Mouse (Mus musculus): ENCODE data around the gene Nsmce4a.
"Not testable (repeated sequence)": the region's sequence is repeated elsewhere in the genome, so short reads cannot be mapped to it uniquely, and the experiment has no call there.

Nsmce4a gene

GRCm38 (mm10) chr7:130545401-130545800 lies 27.5 kb downstream of the Nsmce4a start:
- H3K27me3 ChIP-seq (ENCODE audit: insufficient read depth, low read length) = no peaks in the 10 kb centered on the region
- H3K9me3 ChIP-seq (ENCODE audit: low read length) = no peaks in the 10 kb centered on the region
- H3K36me3 ChIP-seq (ENCODE audit: insufficient read depth, low read length) = peaks cover 55% of the 10 kb centered on the region
- peaks cover 60% of the 10 kb centered on the region for H3K4me1 ChIP-seq (replicated peaks; ENCODE audit: low read depth, low read length)
- TF ChIP-seq POU5F1 (IDR thresholded peaks at IDR 0.05; ENCODE audit: borderline replicate concordance, low read length) (no peak), NANOG (IDR thresholded peaks at IDR 0.05; ENCODE audit: borderline replicate concordance, low read length) (no peak), CTCF (conservative IDR thresholded peaks at IDR 0.05; ENCODE audit: low read length) (no peak)
- H3K4me3 ChIP-seq (replicated peaks; ENCODE audit: low read length) = peak overlapping the region; percentile 91

DNA sequence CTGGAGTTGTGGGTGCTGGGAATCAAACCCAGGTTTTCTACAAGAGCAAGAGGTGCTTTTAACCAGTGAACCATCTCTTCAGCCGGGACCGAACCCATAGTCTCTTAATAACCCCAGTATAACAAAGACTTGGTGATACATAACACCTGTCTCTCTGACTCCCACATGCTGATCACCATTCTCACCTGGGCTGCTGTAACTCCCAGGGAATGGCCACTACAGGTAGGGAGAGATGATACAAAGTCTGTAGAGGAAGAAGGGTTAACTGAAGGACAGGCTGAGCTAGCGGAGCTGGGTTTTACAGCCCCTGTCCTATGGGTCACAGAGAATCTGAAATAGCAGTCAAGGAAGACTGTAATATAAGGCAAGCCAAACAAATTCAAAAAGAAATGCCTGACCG lies 29.7 kb downstream of the Nsmce4a start:
- TF ChIP-seq CTCF (conservative IDR thresholded peaks at IDR 0.05; ENCODE audit: low read length) = no peak
- TF ChIP-seq POU5F1 (IDR thresholded peaks at IDR 0.05; ENCODE audit: borderline replicate concordance, low read length) = no peak
- TF ChIP-seq NANOG (IDR thresholded peaks at IDR 0.05; ENCODE audit: borderline replicate concordance, low read length) = no peak
- H3K36me3 ChIP-seq (ENCODE audit: insufficient read depth, low read length) = peaks cover 77% of the 10 kb centered on the region

GRCm38 (mm10) chr7:130540176-130540575 lies 32.7 kb downstream of the Nsmce4a start:
- Histone ChIP-seq H3K36me3 (ENCODE audit: insufficient read depth, low read length) (peaks cover 99% of the 10 kb centered on the region), H3K27me3 (ENCODE audit: insufficient read depth, low read length) (no peaks in the 10 kb centered on the region), H3K4me3 (replicated peaks; ENCODE audit: low read length) (no peak overlapping the region), H3K4me1 (replicated peaks; ENCODE audit: low read depth, low read length) (peaks cover 49% of the 10 kb centered on the region), H3K9me3 (ENCODE audit: low read length) (no peaks in the 10 kb centered on the region)
- TF ChIP-seq CTCF (conservative IDR thresholded peaks at IDR 0.05; ENCODE audit: low read length) = no peak
- TF ChIP-seq NANOG (IDR thresholded peaks at IDR 0.05; ENCODE audit: borderline replicate concordance, low read length) = no peak
- TF ChIP-seq POU5F1 (IDR thresholded peaks at IDR 0.05; ENCODE audit: borderline replicate concordance, low read length) = no peak

More for the DNA sequence above, 29.7 kb downstream of the Nsmce4a start:
- Histone ChIP-seq H3K4me3 (replicated peaks; ENCODE audit: low read length) (no peak overlapping the region), H3K9me3 (ENCODE audit: low read length) (no peaks in the 10 kb centered on the region), H3K4me1 (replicated peaks; ENCODE audit: low read depth, low read length) (peaks cover 66% of the 10 kb centered on the region), H3K27me3 (ENCODE audit: insufficient read depth, low read length) (no peaks in the 10 kb centered on the region)

- H3K4me1 ChIP-seq (replicated peaks; ENCODE audit: low read depth, low read length) = peaks cover 37% of the 10 kb centered on the region
- TF ChIP-seq POU5F1 (IDR thresholded peaks at IDR 0.05; ENCODE audit: borderline replicate concordance, low read length) (no peak), CTCF (conservative IDR thresholded peaks at IDR 0.05; ENCODE audit: low read length) (no peak), NANOG (IDR thresholded peaks at IDR 0.05; ENCODE audit: borderline replicate concordance, low read length) (no peak)
- no peak overlapping the region for H3K4me3 ChIP-seq (replicated peaks; ENCODE audit: low read length)
- H3K27me3 ChIP-seq (ENCODE audit: insufficient read depth, low read length) = no peaks in the 10 kb centered on the region
- no peaks in the 10 kb centered on the region for H3K9me3 ChIP-seq (ENCODE audit: low read length)
- peaks cover 95% of the 10 kb centered on the region for H3K36me3 ChIP-seq (ENCODE audit: insufficient read depth, low read length)
These were observed 35.9 kb downstream of the Nsmce4a start for GRCm38 (mm10) chr7:130537068-130537467.

- H3K4me3 ChIP-seq (replicated peaks; ENCODE audit: low read length) = no peak overlapping the region
- H3K9me3 ChIP-seq (ENCODE audit: low read length) = no peaks in the 10 kb centered on the region
- no peak; the same call in 1 of the 2 replicates for TF ChIP-seq CTCF (conservative IDR thresholded peaks at IDR 0.05; ENCODE audit: low read length)
- no peak for TF ChIP-seq NANOG (IDR thresholded peaks at IDR 0.05; ENCODE audit: borderline replicate concordance, low read length)
- TF ChIP-seq POU5F1 (IDR thresholded peaks at IDR 0.05; ENCODE audit: borderline replicate concordance, low read length) = no peak
- peaks cover 86% of the 10 kb centered on the region for H3K36me3 ChIP-seq (ENCODE audit: insufficient read depth, low read length)
- H3K27me3 ChIP-seq (ENCODE audit: insufficient read depth, low read length) = no peaks in the 10 kb centered on the region
- peaks cover 27% of the 10 kb centered on the region for H3K4me1 ChIP-seq (replicated peaks; ENCODE audit: low read depth, low read length)
These were observed 37.7 kb downstream of the Nsmce4a start for GRCm38 (mm10) chr7:130535174-130535573.

- H3K9me3 ChIP-seq (ENCODE audit: low read length) = no peaks in the 10 kb centered on the region; the same call in 1 of the 2 replicates
- peaks cover 82% of the 10 kb centered on the region for H3K36me3 ChIP-seq (ENCODE audit: insufficient read depth, low read length)
- no peak for TF ChIP-seq NANOG (IDR thresholded peaks at IDR 0.05; ENCODE audit: borderline replicate concordance, low read length)
- peak; percentile 84 for TF ChIP-seq CTCF (conservative IDR thresholded peaks at IDR 0.05; ENCODE audit: low read length)
- peak overlapping the region; percentile 49 for H3K4me3 ChIP-seq (replicated peaks; ENCODE audit: low read length)
- H3K4me1 ChIP-seq (replicated peaks; ENCODE audit: low read depth, low read length) = peaks cover 29% of the 10 kb centered on the region
- H3K27me3 ChIP-seq (ENCODE audit: insufficient read depth, low read length) = no peaks in the 10 kb centered on the region
These were observed 39.3 kb downstream of the Nsmce4a start for GRCm38 (mm10) chr7:130533316-130534260.

DNA sequence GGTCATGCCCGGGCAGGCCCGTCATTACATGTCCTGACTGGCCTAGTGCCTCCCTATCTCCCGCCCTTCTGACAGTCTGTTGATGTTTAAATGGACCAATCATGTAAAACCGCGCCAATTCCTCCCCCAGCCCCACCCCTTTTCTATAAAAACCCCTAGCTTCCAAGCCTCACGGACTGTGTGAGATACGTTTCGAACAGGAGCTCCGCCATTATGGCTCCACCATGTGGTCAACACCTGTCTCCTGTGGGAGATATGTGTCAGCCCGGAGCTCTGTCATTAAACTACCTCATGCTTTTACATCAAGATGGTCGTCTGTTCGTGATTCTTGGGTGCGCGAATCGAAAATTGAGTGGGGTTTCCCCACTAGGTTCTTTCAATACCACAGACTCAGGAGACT lies 41.8 kb downstream of the Nsmce4a start:
- Histone ChIP-seq H3K4me1 (replicated peaks; ENCODE audit: low read depth, low read length) (peaks cover 29% of the 10 kb centered on the region), H3K36me3 (ENCODE audit: insufficient read depth, low read length) (peaks cover 57% of the 10 kb centered on the region)
- not testable (repeated sequence) for H3K9me3 ChIP-seq (ENCODE audit: low read length); H3K4me3 ChIP-seq (replicated peaks; ENCODE audit: low read length); H3K27me3 ChIP-seq (ENCODE audit: insufficient read depth, low read length)

DNA sequence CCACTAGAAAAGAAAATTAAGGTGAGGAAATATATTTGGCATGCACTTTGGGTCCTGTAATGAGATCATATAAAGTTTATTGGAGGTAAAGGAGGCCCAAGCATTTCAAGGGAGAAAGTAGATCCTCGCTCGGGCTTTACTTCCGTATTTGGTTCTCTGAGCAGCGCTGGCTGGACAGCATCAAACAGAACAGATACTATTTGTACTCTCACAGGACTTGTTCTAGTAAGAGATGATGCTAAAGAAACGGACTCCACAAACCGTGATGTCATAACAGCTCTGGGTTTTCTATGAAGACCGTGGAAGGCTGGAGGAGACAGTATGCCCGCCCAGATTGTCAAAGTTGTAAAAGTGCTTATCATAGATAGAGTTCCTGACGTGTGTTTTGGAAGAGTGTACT lies 45.6 kb downstream of the Nsmce4a start:
- TF ChIP-seq POU5F1 (IDR thresholded peaks at IDR 0.05; ENCODE audit: borderline replicate concordance, low read length) = no peak
- no peak for TF ChIP-seq NANOG (IDR thresholded peaks at IDR 0.05; ENCODE audit: borderline replicate concordance, low read length)
- no peak for TF ChIP-seq CTCF (conservative IDR thresholded peaks at IDR 0.05; ENCODE audit: low read length)
- Histone ChIP-seq H3K9me3 (ENCODE audit: low read length) (no peaks in the 10 kb centered on the region; the same call in 1 of the 2 replicates), H3K4me3 (replicated peaks; ENCODE audit: low read length) (no peak overlapping the region), H3K27me3 (ENCODE audit: insufficient read depth, low read length) (no peaks in the 10 kb centered on the region), H3K4me1 (replicated peaks; ENCODE audit: low read depth, low read length) (peaks cover 13% of the 10 kb centered on the region), H3K36me3 (ENCODE audit: insufficient read depth, low read length) (peaks cover 23% of the 10 kb centered on the region)

Measured in E14TG2a.4 (cell line).